In the genomic region with DNA sequence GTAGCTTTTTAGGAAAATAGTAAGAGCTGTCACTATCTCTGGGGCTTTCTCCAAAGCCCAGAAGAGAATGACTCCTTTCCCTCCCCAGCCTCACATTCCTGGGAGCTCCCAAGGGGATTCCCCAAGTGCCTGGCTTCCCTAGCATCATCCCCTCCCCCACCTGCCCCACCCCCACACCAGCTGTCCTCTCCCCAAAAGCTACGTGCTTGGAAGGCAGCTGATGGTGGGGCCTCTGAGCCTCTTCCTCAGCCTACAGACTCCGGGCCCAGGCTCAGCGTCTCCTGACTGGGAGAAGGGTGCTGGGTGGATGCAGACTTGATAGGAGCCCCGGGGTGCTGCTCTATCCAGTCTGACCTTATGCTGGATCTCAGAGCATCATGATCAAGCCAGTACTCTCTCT, we compare ENCODE assay signal across 12 mouse cellular contexts. TPM values are rescaled to one million over a fixed set of nuclear protein-coding genes. Genes with fewer than 3 reads are reported as not detected.
DNase-seq lines count a peak whose midpoint lies in the region; ATAC-seq lines count a peak whose summit lies in the region.
"Had no signal": no experiment of that assay in that cellular context is flagged by ENCODE, and none has a peak within 500 bp of the region (broad histone marks: within the 10 kb centered on the region; RNA-seq: fewer than 3 reads in every experiment).

No protein-coding gene starts in this region.

- no peak for DNase-seq in heart, adult 8-10 months (ENCODE audit: low spot score)
- DNase-seq in 3134 (ENCODE audit: extremely low read depth, insufficient read length, low spot score) = peak; percentile 63
- peak; percentile 58 for DNase-seq in embryo, embryonic 10.5 days (ENCODE audit: low spot score)
- no peak for DNase-seq in testis, postnatal 10 days (ENCODE audit: low spot score)
- DNase-seq in cerebellum, adult 18-20 months = no peak
- DNase-seq in spleen, postnatal 36 days (ENCODE audit: low spot score in 2 of 2) = no peak

- H3K27ac ChIP-seq in heart, embryonic 13.5 days (replicated peaks) = peak overlapping the region; percentile 9; the same call in 1 of the 2 replicates
- H3K27ac ChIP-seq in limb, embryonic 12.5 days = peak overlapping the region; percentile 45; the same call in 1 of the 2 replicates
- H3K27ac ChIP-seq: limb, embryonic 13.5 days had no signal

- no peak for ATAC-seq in heart, embryonic 13.5 days (ENCODE audit: extremely low read depth, insufficient number of reproducible peaks, low FRiP score, low TSS enrichment)
- no peak for ATAC-seq in limb, embryonic 12.5 days (ENCODE audit: insufficient number of reproducible peaks, insufficient read depth, low FRiP score, low TSS enrichment, low read depth)

- peaks cover 71% of the 10 kb centered on the region for H3K4me1 ChIP-seq in heart, embryonic 13.5 days
- peaks cover 51% of the 10 kb centered on the region for H3K4me1 ChIP-seq in limb, embryonic 12.5 days (replicated peaks)

- H3K27me3 ChIP-seq in heart, embryonic 13.5 days (replicated peaks) = no peaks in the 10 kb centered on the region
- H3K27me3 ChIP-seq in limb, embryonic 12.5 days = no peaks in the 10 kb centered on the region
- H3K27me3 ChIP-seq: limb, embryonic 13.5 days had no signal

- no peaks in the 10 kb centered on the region for H3K9me3 ChIP-seq in heart, embryonic 13.5 days
- H3K9me3 ChIP-seq in limb, embryonic 12.5 days = no peaks in the 10 kb centered on the region
- H3K9me3 ChIP-seq: limb, embryonic 13.5 days had no signal

- H3K4me3 ChIP-seq in heart, embryonic 13.5 days = no peak overlapping the region
- no peak overlapping the region for H3K4me3 ChIP-seq in limb, embryonic 12.5 days (replicated peaks)
- H3K4me3 ChIP-seq: limb, embryonic 13.5 days had no signal

- no peak overlapping the region for H3K4me2 ChIP-seq in heart, embryonic 13.5 days
- no peak overlapping the region for H3K4me2 ChIP-seq in limb, embryonic 12.5 days
- H3K4me2 ChIP-seq: limb, embryonic 13.5 days had no signal

- 0 out of 2 replicates have a peak overlapping the region, but pooled peaks have one; percentile 52 for H3K9ac ChIP-seq in heart, embryonic 13.5 days
- H3K9ac ChIP-seq in limb, embryonic 12.5 days (replicated peaks) = no peak overlapping the region

- peaks cover 18% of the 10 kb centered on the region for H3K36me3 ChIP-seq in heart, embryonic 13.5 days
- H3K36me3 ChIP-seq in limb, embryonic 12.5 days = peaks cover 15% of the 10 kb centered on the region; the same call in 1 of the 2 replicates

- WGBS in heart, embryonic 13.5 days = 19% methylated on average over 4 of the region's 4 CpGs
- WGBS in limb, embryonic 12.5 days = 21% methylated on average over 4 of the region's 4 CpGs

RNA-seq across cellular contexts. Expression of a gene that starts 12.2 kb away (rescaled TPM):
- 63.2 and 72.4 TPM in 2 replicates for polyA plus RNA-seq in heart, embryonic 13.5 days (2015; fragmentation: Nextera tagmentation; extraction: Ambion mirVana)
- 1 to 10 TPM; 2.3 to 5.2 (median 2.8) TPM for total RNA-seq in heart, adult 8-10 months (2022)
- polyA plus RNA-seq in limb, embryonic 12.5 days (2016; fragmentation: Nextera tagmentation; extraction: Ambion mirVana) = 86.2 and 89.9 TPM in 2 replicates

RNA-seq across cellular contexts. Expression of a gene that starts 13.9 kb away (rescaled TPM):
- not detected in 2 replicates for polyA plus RNA-seq in heart, embryonic 13.5 days (2015; fragmentation: Nextera tagmentation; extraction: Ambion mirVana)
- not detected for total RNA-seq in heart, adult 8-10 months (2022)
- polyA plus RNA-seq in limb, embryonic 12.5 days (2016; fragmentation: Nextera tagmentation; extraction: Ambion mirVana) = not detected in 2 replicates
- total RNA-seq: heart, adult 18-20 months; MEL had no signal
- polyA plus RNA-seq: cerebellum, adult 2 months; limb, embryonic 13.5 days had no signal

RNA-seq across cellular contexts. Expression of a gene that starts 34.9 kb away (rescaled TPM):
- polyA plus RNA-seq in heart, embryonic 13.5 days (2015; fragmentation: Nextera tagmentation; extraction: Ambion mirVana) = 140 and 150 TPM in 2 replicates
- 10 to 100 TPM; 67.0 to 78.6 (median 70.5) TPM for total RNA-seq in heart, adult 8-10 months (2022)
- 241 and 247 TPM in 2 replicates for polyA plus RNA-seq in limb, embryonic 12.5 days (2016; fragmentation: Nextera tagmentation; extraction: Ambion mirVana)

Comparison
In these comparisons a context has a peak if more than half of its experiments do, and no peak if none do; other contexts are left out.
1. DNase-seq: peak in 3134 (single experiment) and embryo, embryonic 10.5 days (single experiment); none in heart, adult 8-10 months (single experiment), testis, postnatal 10 days (single experiment), cerebellum, adult 18-20 months (0 of 2) and spleen, postnatal 36 days (0 of 2).